In the genomic region with DNA sequence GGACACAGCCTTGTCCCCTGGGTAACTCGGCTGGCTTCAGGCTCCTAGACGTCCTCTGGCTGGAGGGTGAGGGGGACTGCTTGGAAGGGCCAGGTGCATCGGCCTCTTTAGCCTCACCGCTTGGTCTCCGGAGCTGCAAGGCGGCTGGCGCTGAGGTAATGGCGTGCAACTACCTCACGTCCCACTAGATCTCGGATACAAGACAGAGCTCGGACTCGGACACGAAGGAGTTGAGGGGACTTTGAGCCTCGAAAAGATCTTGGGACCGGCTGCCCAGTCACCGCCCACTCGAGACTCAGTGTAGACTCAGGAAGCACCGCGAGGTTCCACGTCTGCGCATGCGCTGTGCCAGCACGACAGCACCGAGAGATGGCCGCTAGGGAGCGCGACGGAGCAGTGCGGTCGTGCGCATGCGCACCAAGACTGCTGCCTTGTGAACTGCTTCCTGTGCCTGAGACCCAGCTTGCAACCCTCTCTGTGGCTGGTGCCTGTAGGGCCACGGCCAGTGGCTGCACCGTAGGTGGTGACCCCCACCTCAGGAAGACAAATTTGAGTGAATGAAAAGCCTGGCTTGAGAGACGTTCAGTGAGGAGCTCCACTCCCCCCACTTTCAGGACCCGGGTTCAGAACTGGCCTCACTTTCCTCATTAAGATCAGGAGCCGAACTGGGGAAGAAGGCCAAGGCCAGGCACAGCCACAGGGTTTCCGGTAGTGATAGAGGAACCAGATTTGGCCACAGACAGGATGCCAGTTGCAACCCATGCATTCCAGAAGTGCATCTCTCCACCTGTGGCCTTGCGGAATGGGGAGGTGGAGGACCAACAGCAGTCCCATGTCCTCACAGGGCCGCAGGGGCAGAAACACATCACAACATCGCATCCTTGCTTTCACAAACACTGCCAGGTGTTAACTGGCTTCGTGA, we compare ENCODE assay signal across 8 mouse cellular contexts. TPM values are rescaled to one million over a fixed set of nuclear protein-coding genes. Genes with fewer than 3 reads are reported as not detected.
A peak's percentile ranks its signal among the peaks of the same experiment; 100 is the strongest.
DNase-seq lines count a peak whose midpoint lies in the region; ATAC-seq lines count a peak whose summit lies in the region.

No protein-coding gene starts in this region.

- H3K9ac ChIP-seq in hindbrain, embryonic 14.5 days = peak overlapping the region; percentile 70

- WGBS in hindbrain, embryonic 14.5 days = 18% methylated on average over 42 of the region's 42 CpGs

- H3K4me2 ChIP-seq in hindbrain, embryonic 14.5 days (replicated peaks) = peak overlapping the region; percentile 75

- H3K27me3 ChIP-seq in hindbrain, embryonic 14.5 days (ENCODE audit: control insufficient read depth, insufficient read depth, low read length) = no peaks in the 10 kb centered on the region

- H3K27ac ChIP-seq in hindbrain, embryonic 14.5 days = 0 out of 2 replicates have a peak overlapping the region, but pooled peaks have one; percentile 9

- peak overlapping the region; percentile 42 for H3K4me3 ChIP-seq in hindbrain, embryonic 14.5 days (replicated peaks; ENCODE audit: low read length)

- peak; percentile 92 for DNase-seq in WW6 (ENCODE audit: low read depth, low spot score)
- DNase-seq in cerebellum, postnatal 4 days (ENCODE audit: low spot score in 2 of 2) = peak; percentile 93 to 99
- DNase-seq in frontal cortex, postnatal 36 days (ENCODE audit: low spot score in 2 of 2) = peak; percentile 91 to 97
- peak; percentile 96 for DNase-seq in hindbrain, embryonic 14.5 days (ENCODE audit: low spot score)
- peak; percentile 96 for DNase-seq in layer of hippocampus, postnatal 25 days (ENCODE audit: extremely low spot score in 1 of 2, low spot score in 1 of 2)
- DNase-seq in lung, postnatal 14 days = peak; percentile 96
- DNase-seq in ovary, postnatal 36 days (ENCODE audit: low spot score) = peak; percentile 96
- DNase-seq in thymus, postnatal 14 days = peak; percentile 95

- H3K36me3 ChIP-seq in hindbrain, embryonic 14.5 days (replicated peaks; ENCODE audit: control insufficient read depth, insufficient read depth) = no peaks in the 10 kb centered on the region

- peak; percentile 91 for ATAC-seq in hindbrain, embryonic 14.5 days (ENCODE audit: low FRiP score)

- no peaks in the 10 kb centered on the region for H3K9me3 ChIP-seq in hindbrain, embryonic 14.5 days (ENCODE audit: control insufficient read depth, low read length)

- H3K4me1 ChIP-seq in hindbrain, embryonic 14.5 days (replicated peaks; ENCODE audit: control insufficient read depth, insufficient read depth, low read length) = 0 out of 2 replicates have a peak, but pooled peaks cover 4% of the 10 kb centered on the region

RNA-seq across cellular contexts. Expression of a gene that starts 54.8 kb away (rescaled TPM):
- 6.3 and 7.2 TPM in 2 replicates for polyA plus RNA-seq in hindbrain, embryonic 14.5 days (2014; fragmentation: Nextera tagmentation; extraction: Ambion mirVana)
- 10 to 100 TPM; 92.5 to 98.5 TPM for total RNA-seq in layer of hippocampus, postnatal 25 days (2021)

Comparison
In these comparisons a context has a peak if more than half of its experiments do, and no peak if none do; other contexts are left out.
1. Peak in every context shown above with its lines: DNase-seq, ATAC-seq, H3K4me3 ChIP-seq and H3K27ac ChIP-seq.